Mouse (Mus musculus): Measurements from ENCODE around the gene Bcl6b.

DNA sequence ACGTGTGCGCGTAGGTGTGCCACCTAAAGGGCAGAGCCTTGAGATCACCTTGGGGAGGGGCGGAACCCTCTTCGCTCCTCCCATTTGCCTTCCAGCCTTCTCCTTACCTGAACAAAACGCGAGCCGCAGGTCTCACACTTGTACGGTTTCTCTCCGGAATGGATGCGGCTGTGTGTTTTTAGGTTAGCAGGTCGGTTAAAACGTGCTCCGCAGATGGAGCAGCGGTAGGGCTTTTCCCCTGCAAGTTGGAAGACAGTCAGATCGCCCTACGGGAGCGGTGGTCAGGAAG, 3.1 kb downstream of the Bcl6b start:
- no peak for TF ChIP-seq POLR2A (IDR thresholded peaks at IDR 0.05; ENCODE audit: low read depth, low read length)
- TF ChIP-seq CTCF (IDR thresholded peaks at IDR 0.05; ENCODE audit: borderline replicate concordance, insufficient read depth, low read length): no peak

Data from embryonic fibroblast, embryonic 13.5 days (primary cell).